Mouse (Mus musculus) testis, postnatal 14 days (tissue): Measurements from ENCODE around the gene Rgs2.

ENCODE experiments used
- DNase-seq: peaks from one replicate; pipeline ENCODE4 v3.0.0; 2021; ENCODE audit warnings: low spot score

Rgs2 gene

GRCm38 (mm10) chr1:143982765-143983312, 21.1 kb downstream of the Rgs2 start:
- no peak for DNase-seq

DNA sequence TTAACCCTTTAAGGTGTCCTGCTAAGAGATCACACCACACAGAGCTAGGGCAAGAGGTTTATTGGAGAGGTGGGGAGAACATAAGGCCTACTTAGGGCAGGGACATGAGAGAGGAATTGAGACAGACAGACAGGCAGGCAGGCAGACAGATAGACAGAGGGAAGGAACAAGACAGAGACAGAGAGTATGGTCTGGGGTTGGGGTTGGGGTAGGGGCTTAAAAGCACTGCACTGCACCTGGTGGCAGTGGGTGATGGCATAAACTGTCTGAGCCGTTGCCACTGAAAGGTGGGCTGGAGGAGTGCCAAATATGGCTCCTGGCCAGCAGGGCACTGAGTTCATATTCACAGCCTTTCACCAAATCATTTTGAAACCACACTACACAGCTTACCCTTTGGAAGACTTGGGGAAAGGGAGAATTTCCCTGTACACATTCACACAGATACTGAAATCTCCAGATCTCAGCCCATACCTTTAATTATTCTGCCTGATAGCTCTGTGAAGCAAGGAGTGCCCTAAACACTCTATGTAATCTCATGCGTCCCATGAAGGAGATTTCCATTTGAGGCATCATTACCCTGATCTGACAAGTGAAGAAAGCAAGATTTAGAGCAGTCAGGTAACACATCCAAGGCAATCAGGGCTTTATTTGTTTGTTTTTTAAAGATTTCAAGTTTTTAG, 21.7 kb downstream of the Rgs2 start:
- no peak for DNase-seq

DNA sequence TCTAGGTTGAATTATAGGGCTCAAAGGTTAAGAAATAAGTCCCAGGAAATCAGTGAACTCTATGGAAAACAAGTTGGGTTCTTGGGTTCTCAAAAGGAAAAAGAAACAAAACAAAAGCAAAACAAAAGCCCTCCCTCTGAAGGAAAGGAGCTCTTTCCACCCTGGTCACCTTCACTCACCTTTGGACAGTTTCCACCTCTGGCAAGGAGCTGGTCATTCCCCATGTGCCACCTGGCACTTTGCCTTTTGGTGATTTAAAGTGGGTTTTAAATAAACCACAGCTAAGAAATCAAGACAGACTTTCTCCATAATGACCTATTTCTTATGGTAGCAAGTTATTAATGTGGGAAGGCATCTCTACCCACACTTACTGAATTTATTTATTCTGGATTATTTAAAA, 23.1 kb downstream of the Rgs2 start:
- DNase-seq: no peak

GRCm38 (mm10) chr1:143974637-143975036, 29.3 kb downstream of the Rgs2 start:
- no peak for DNase-seq

GRCm38 (mm10) chr1:143962301-143962700, 41.7 kb downstream of the Rgs2 start:
- DNase-seq: no peak

GRCm38 (mm10) chr1:143960340-143960739, 43.6 kb downstream of the Rgs2 start:
- DNase-seq: no peak

DNA sequence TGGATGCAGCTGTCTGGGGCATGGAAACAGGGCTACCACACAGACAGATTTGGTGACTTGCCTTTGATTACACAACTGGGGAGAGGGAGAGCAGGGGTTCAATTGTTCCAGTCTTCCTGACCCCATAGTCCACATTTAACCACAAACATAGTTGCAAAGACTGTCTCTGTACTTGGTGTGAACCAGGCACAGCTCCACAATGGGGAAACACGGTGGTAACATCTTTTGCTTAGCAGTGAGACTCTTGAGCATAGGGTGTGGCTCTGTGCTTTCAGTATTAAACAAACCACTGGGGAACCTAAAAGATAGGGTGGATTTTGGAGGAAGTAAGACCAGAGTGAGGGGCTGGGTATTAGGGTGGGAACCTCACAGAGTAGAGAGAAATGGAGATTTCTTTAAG, 47.9 kb downstream of the Rgs2 start:
- DNase-seq: no peak

DNA sequence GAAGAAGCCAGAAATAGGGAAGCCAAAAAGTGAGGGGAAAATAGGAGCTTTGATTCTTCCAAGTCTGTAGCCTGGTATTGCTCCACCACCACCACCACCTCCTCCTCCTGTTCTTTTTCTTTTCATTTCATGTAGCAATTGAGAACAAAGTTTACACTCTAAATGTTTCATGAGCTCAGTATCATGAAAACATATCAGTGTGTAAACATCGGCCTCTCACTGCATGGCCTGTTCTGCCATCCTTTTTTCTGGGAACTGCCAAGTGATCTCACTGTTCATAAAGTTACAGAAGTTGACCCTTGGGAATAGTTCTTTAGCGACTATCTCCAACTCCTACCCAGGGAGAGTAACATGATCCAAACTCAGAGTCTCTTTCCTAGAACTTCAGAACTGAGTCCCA, 51.1 kb downstream of the Rgs2 start:
- DNase-seq: no peak
